Mouse (Mus musculus): ENCODE measurements around the gene Afmid. TPM values are rescaled to one million over a fixed set of nuclear protein-coding genes. Genes with fewer than 3 reads are reported as not detected.

The Afmid gene
- polyA plus RNA-seq, 1 experiment, result 17.7 TPM

GRCm38 (mm10) chr11:117820173-117820572, 5.6 kb upstream of the Afmid start:
- H3K36me3 ChIP-seq (ENCODE audit: control insufficient read depth, insufficient read depth, low read length), result peaks cover 23% of the 10 kb centered on the region
- no peaks in the 10 kb centered on the region for H3K27me3 ChIP-seq (ENCODE audit: control insufficient read depth, insufficient read depth, low read length)
- H3K4me1 ChIP-seq (replicated peaks; ENCODE audit: control insufficient read depth, insufficient read depth, low read length), result peaks cover 12% of the 10 kb centered on the region
- WGBS, result over 99% methylated on average over 7 of the region's 7 CpGs
- H3K27ac ChIP-seq (ENCODE audit: control insufficient read depth, insufficient read depth, low read length), result no peak overlapping the region
- DNase-seq, result no peak
- TF ChIP-seq CTCF (IDR thresholded peaks at IDR 0.05; ENCODE audit: borderline replicate concordance, control insufficient read depth, extremely low read depth, insufficient read depth, low read length, poor library complexity), result no peak
- no peak for TF ChIP-seq POLR2A (IDR thresholded peaks at IDR 0.05; ENCODE audit: control insufficient read depth, extremely low read depth, insufficient read depth, low read length, poor library complexity)
- no peak overlapping the region for H3K4me3 ChIP-seq (ENCODE audit: control insufficient read depth, insufficient read depth, low read length)

GRCm38 (mm10) chr11:117821868-117822267, 3.9 kb upstream of the Afmid start:
- H3K4me1 ChIP-seq (replicated peaks; ENCODE audit: control insufficient read depth, insufficient read depth, low read length), result peaks cover 29% of the 10 kb centered on the region

DNA sequence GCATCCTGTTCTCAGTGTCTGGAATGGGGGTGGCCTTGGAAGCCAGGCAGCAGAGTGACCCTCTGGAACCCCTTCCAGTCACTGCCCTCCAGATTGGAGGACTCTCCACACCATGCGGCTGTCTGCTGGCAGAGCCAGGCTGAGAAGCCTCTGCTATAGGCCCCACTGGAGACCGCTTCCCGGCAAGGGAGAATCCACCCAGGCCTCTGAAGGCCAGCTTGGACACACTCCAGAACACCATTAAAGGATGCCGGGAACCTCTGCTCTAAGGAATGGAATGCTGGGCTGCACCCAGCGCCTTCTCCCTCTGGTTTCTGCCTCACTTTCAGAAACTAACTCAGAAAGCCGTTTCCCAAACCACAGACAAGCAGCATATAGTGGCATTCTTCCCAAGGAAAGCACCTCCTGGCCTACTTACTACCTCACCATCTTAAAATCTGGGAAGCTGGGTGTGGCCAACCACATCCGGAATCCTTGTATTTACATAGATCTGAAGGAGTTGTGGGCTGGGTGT, 2.9 kb upstream of the Afmid start:
- Histone ChIP-seq H3K4me3 (ENCODE audit: control insufficient read depth, insufficient read depth, low read length) (no peak overlapping the region), H3K27me3 (ENCODE audit: control insufficient read depth, insufficient read depth, low read length) (no peaks in the 10 kb centered on the region), H3K4me1 (replicated peaks; ENCODE audit: control insufficient read depth, insufficient read depth, low read length) (peaks cover 38% of the 10 kb centered on the region), H3K36me3 (ENCODE audit: control insufficient read depth, insufficient read depth, low read length) (peaks cover 12% of the 10 kb centered on the region), H3K27ac (ENCODE audit: control insufficient read depth, insufficient read depth, low read length) (no peak overlapping the region)
- 93% methylated on average over 7 of the region's 7 CpGs for WGBS
- no peak for DNase-seq
- TF ChIP-seq CTCF (IDR thresholded peaks at IDR 0.05; ENCODE audit: borderline replicate concordance, control insufficient read depth, extremely low read depth, insufficient read depth, low read length, poor library complexity), result no peak
- no peak for TF ChIP-seq POLR2A (IDR thresholded peaks at IDR 0.05; ENCODE audit: control insufficient read depth, extremely low read depth, insufficient read depth, low read length, poor library complexity)

More at GRCm38 (mm10) chr11:117821868-117822267, 3.9 kb upstream of the Afmid start:
- no peak for TF ChIP-seq POLR2A (IDR thresholded peaks at IDR 0.05; ENCODE audit: control insufficient read depth, extremely low read depth, insufficient read depth, low read length, poor library complexity)
- no peak for TF ChIP-seq CTCF (IDR thresholded peaks at IDR 0.05; ENCODE audit: borderline replicate concordance, control insufficient read depth, extremely low read depth, insufficient read depth, low read length, poor library complexity)
- no peak for DNase-seq
- H3K36me3 ChIP-seq (ENCODE audit: control insufficient read depth, insufficient read depth, low read length), result peaks cover 17% of the 10 kb centered on the region
- H3K27ac ChIP-seq (ENCODE audit: control insufficient read depth, insufficient read depth, low read length), result no peak overlapping the region
- no peaks in the 10 kb centered on the region for H3K27me3 ChIP-seq (ENCODE audit: control insufficient read depth, insufficient read depth, low read length)
- no peak overlapping the region for H3K4me3 ChIP-seq (ENCODE audit: control insufficient read depth, insufficient read depth, low read length)
- 98% methylated on average over 9 of the region's 9 CpGs for WGBS

GRCm38 (mm10) chr11:117823411-117823810, 2.3 kb upstream of the Afmid start:
- Histone ChIP-seq H3K36me3 (ENCODE audit: control insufficient read depth, insufficient read depth, low read length) (peaks cover 6% of the 10 kb centered on the region; the same call in 1 of the 2 replicates), H3K4me3 (ENCODE audit: control insufficient read depth, insufficient read depth, low read length) (no peak overlapping the region), H3K27me3 (ENCODE audit: control insufficient read depth, insufficient read depth, low read length) (no peaks in the 10 kb centered on the region), H3K27ac (ENCODE audit: control insufficient read depth, insufficient read depth, low read length) (no peak overlapping the region), H3K4me1 (replicated peaks; ENCODE audit: control insufficient read depth, insufficient read depth, low read length) (peaks cover 44% of the 10 kb centered on the region)
- DNase-seq, result no peak
- TF ChIP-seq CTCF (IDR thresholded peaks at IDR 0.05; ENCODE audit: borderline replicate concordance, control insufficient read depth, extremely low read depth, insufficient read depth, low read length, poor library complexity) (no peak), POLR2A (IDR thresholded peaks at IDR 0.05; ENCODE audit: control insufficient read depth, extremely low read depth, insufficient read depth, low read length, poor library complexity) (no peak)
- WGBS, result 96% methylated on average over 6 of the region's 6 CpGs

DNA sequence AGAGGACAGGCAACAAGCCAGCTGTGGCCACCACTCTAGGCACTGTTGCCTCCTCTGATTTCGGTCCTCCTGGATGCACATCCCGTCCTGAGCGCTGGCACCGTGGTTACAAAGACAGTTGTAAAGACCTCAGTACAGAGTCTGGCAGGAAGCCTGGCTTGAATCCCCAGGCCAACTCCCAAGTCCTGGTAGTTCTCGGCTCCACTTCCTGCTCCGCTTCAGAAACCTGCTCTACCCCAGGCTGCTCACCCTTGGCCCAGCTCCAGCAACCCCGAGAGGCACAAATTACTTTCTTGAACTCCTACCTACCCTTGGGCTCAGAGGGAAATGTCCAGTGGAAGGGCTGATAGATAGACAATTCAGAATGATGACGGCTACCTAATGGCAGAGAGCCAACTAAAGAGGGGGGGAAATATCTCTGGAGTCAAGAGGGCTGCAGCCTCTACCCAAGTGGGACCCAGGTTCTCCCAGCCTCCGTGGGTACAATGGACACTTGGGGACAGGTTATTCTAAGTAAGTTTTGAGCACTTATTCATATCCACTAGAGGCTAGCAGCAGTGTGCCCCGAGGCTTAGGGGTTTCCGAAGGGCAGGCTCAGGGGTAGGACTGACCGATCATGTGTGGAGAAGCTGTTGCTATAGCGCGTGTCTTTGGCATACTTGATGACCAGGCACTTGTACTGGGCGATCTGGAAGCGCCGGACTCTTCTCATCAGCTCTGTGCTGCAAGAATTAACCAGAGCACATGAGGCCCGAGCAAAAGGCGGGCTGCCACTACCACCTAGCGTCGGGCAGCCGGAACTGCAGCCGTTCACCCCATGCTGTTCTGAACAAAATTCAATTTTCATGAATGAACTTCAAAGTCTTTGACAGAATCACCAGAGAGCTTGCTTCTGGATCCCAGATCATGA, 1.4 kb upstream of the Afmid start:
- WGBS, result 23% methylated on average over 23 of the region's 23 CpGs
- DNase-seq, result peak; percentile 80
- Histone ChIP-seq H3K27ac (ENCODE audit: control insufficient read depth, insufficient read depth, low read length) (peak overlapping the region; percentile 7; the same call in 1 of the 2 replicates), H3K27me3 (ENCODE audit: control insufficient read depth, insufficient read depth, low read length) (no peaks in the 10 kb centered on the region), H3K36me3 (ENCODE audit: control insufficient read depth, insufficient read depth, low read length) (peaks cover 6% of the 10 kb centered on the region; the same call in 1 of the 2 replicates), H3K4me3 (ENCODE audit: control insufficient read depth, insufficient read depth, low read length) (peak overlapping the region; percentile 34), H3K4me1 (replicated peaks; ENCODE audit: control insufficient read depth, insufficient read depth, low read length) (peaks cover 53% of the 10 kb centered on the region)
- TF ChIP-seq POLR2A (IDR thresholded peaks at IDR 0.05; ENCODE audit: control insufficient read depth, extremely low read depth, insufficient read depth, low read length, poor library complexity) (0 out of 2 replicates have a peak, but pooled peaks have one; percentile 15), CTCF (IDR thresholded peaks at IDR 0.05; ENCODE audit: borderline replicate concordance, control insufficient read depth, extremely low read depth, insufficient read depth, low read length, poor library complexity) (peak; percentile 94)

DNA sequence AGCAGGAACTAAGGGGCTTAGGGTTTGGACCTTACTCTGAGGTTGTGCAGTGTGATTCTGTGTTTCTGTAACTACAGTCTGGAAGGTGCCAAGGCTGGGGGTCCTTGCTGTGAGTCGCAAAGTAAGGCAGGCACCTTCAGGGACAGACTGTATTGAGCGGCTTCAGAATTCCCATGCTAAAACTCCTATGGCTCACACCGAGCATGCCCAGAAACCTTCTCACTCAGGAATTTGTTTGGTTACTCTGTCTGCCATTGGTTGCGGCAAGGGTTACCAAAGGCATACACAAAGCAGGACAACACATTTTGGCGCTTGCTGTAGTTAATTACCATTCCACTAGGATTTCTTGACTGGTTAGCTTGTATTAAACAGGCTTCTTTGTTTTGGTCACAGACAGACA, 440 bp downstream of the Afmid start:
- peak overlapping the region; percentile 7; the same call in 1 of the 2 replicates for H3K27ac ChIP-seq (ENCODE audit: control insufficient read depth, insufficient read depth, low read length)
- H3K4me3 ChIP-seq (ENCODE audit: control insufficient read depth, insufficient read depth, low read length), result peak overlapping the region; percentile 54
- H3K27me3 ChIP-seq (ENCODE audit: control insufficient read depth, insufficient read depth, low read length), result no peaks in the 10 kb centered on the region
- H3K36me3 ChIP-seq (ENCODE audit: control insufficient read depth, insufficient read depth, low read length), result peaks cover 3% of the 10 kb centered on the region; the same call in 1 of the 2 replicates
- 72% methylated on average over 5 of the region's 5 CpGs for WGBS
- peaks cover 53% of the 10 kb centered on the region for H3K4me1 ChIP-seq (replicated peaks; ENCODE audit: control insufficient read depth, insufficient read depth, low read length)
- no peak for DNase-seq
- TF ChIP-seq POLR2A (IDR thresholded peaks at IDR 0.05; ENCODE audit: control insufficient read depth, extremely low read depth, insufficient read depth, low read length, poor library complexity), result no peak
- TF ChIP-seq CTCF (IDR thresholded peaks at IDR 0.05; ENCODE audit: borderline replicate concordance, control insufficient read depth, extremely low read depth, insufficient read depth, low read length, poor library complexity), result no peak
